Mouse (Mus musculus) lung, postnatal 25 days (tissue): ENCODE data around the gene Dus2.
"Not testable (repeated sequence)": the region's sequence is repeated elsewhere in the genome, so short reads cannot be mapped to it uniquely, and the experiment has no call there.

Experiments
- DNase-seq: peaks from one replicate; pipeline ENCODE4 v3.0.0; 2022; ENCODE audit warnings: low spot score

Dus2 gene

GRCm38 (mm10) chr8:105990856-105991387, at the start of gene Dus2:
Gene Dus2 (plus strand): TSS chr8:105991337.
- peak; percentile 87 for DNase-seq

GRCm38 (mm10) chr8:105942026-105942425, 49.1 kb upstream of the Dus2 start:
- DNase-seq: no peak

GRCm38 (mm10) chr8:105942542-105942941, 48.6 kb upstream of the Dus2 start:
- no peak for DNase-seq

- DNase-seq: no peak
These were observed 47.8 kb upstream of the Dus2 start, which contains the start of gene Lcat for GRCm38 (mm10) chr8:105943321-105943739. Gene Lcat (minus strand): TSS chr8:105943382.

- no peak for DNase-seq
These were observed 41.8 kb upstream of the Dus2 start for GRCm38 (mm10) chr8:105949350-105949749.

GRCm38 (mm10) chr8:105951057-105951659, 40.0 kb upstream of the Dus2 start:
- no peak for DNase-seq

- no peak for DNase-seq
These were observed 34.6 kb upstream of the Dus2 start for GRCm38 (mm10) chr8:105956556-105956955.

- DNase-seq: peak; percentile 52
These were observed 33.3 kb upstream of the Dus2 start for GRCm38 (mm10) chr8:105957813-105958212.

- DNase-seq: peak; percentile 51
These were observed 31.8 kb upstream of the Dus2 start for GRCm38 (mm10) chr8:105959350-105959749.

GRCm38 (mm10) chr8:105961101-105961500, 30.0 kb upstream of the Dus2 start:
- no peak for DNase-seq

GRCm38 (mm10) chr8:105961536-105961935, 29.6 kb upstream of the Dus2 start:
- DNase-seq: no peak

- no peak for DNase-seq
These were observed 26.5 kb upstream of the Dus2 start for GRCm38 (mm10) chr8:105964506-105965265.

GRCm38 (mm10) chr8:105965266-105965904, 25.8 kb upstream of the Dus2 start:
- peak; percentile 52 for DNase-seq

- DNase-seq: peak; percentile 79
These were observed 25.2 kb upstream of the Dus2 start, which contains the start of gene Slc12a4 for GRCm38 (mm10) chr8:105965905-105966341. Gene Slc12a4 (minus strand): TSS chr8:105966097.

GRCm38 (mm10) chr8:105966692-105967311, 24.3 kb upstream of the Dus2 start:
- no peak for DNase-seq

GRCm38 (mm10) chr8:105969367-105969766, 21.8 kb upstream of the Dus2 start:
- no peak for DNase-seq

GRCm38 (mm10) chr8:105971019-105971720, 20.0 kb upstream of the Dus2 start:
- no peak for DNase-seq

- no peak for DNase-seq
These were observed 15.8 kb upstream of the Dus2 start for GRCm38 (mm10) chr8:105975363-105975762.

- no peak for DNase-seq
These were observed 11.8 kb upstream of the Dus2 start, which contains the start of gene Dpep3 for GRCm38 (mm10) chr8:105979325-105979724. Gene Dpep3 (minus strand): TSS chr8:105979429.

GRCm38 (mm10) chr8:105981146-105981545, 10.0 kb upstream of the Dus2 start:
- DNase-seq: no peak

- not testable (repeated sequence) for DNase-seq
These were observed 7.7 kb upstream of the Dus2 start for GRCm38 (mm10) chr8:105983406-105983805.
